Mouse (Mus musculus): ENCODE results near the gene Odf3b. TPM values are rescaled to one million over a fixed set of nuclear protein-coding genes. Genes with fewer than 3 reads are reported as not detected.
A peak's percentile ranks its signal among the peaks of the same experiment; 100 is the strongest.

Odf3b gene
- polyA plus RNA-seq, 1 experiment from 2014 or later, result 1.0 TPM

DNA sequence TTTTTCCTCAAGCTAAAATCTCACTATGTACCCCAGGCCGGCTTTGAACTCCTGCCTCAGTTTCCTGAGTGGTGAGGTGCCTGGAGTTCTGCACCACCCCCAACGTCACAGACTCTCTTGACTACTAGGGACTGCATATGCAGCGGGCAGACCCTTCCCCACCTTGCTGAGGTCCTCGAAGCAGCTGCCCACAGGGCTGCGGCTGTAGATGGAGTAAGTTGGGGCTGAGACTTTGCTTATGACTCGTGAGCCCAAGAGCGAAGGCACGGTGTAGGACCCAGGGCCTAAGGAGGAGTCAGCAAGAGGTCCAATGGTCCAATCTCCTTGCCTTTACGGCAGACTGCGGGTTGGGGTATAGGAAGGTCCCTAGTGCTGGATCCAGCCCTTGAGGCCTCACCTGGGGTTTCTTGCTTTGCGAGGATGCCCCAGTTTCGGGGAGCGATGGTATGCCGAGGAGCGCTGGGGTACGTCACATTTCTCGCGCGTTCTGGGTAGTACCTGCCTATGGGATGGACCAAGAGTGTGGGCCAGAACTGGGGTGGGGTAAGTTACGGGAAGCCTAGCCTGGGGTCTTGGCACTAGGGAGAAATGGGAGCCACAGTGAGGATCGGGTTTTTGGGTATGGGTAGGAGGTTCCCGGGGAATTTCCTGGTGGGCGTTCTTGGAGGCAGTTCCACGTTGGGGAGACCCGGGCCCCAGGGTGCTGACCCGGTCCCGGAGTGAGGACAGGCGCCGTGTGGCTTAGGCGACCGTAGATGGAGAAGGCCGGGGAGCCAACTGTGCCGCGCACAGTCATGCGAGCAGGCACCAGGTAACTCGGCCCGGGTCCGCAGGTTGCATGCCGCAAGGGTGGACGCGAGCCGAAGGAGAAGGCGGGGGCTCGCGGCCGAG lies 899 bp downstream of the Odf3b start:
- Histone ChIP-seq H3K4me3 (ENCODE audit: low read depth, low read length) (peak overlapping the region; percentile 34), H3K4me1 (ENCODE audit: control insufficient read depth, insufficient read depth, low read length) (peaks cover 9% of the 10 kb centered on the region; the same call in 1 of the 2 replicates), H3K36me3 (ENCODE audit: control insufficient read depth, insufficient read depth, low read length) (no peaks in the 10 kb centered on the region), H3K27ac (ENCODE audit: low read depth, low read length) (no peak overlapping the region), H3K9me3 (ENCODE audit: control insufficient read depth, low read length) (no peaks in the 10 kb centered on the region), H3K4me2 (ENCODE audit: low read depth) (peak overlapping the region; percentile 58), H3K9ac (ENCODE audit: low read length) (peak overlapping the region; percentile 32; the same call in 1 of the 2 replicates), H3K27me3 (ENCODE audit: control insufficient read depth, insufficient read depth, low read length) (peaks cover 40% of the 10 kb centered on the region)
- DNase-seq (ENCODE audit: low spot score) (no peak), ATAC-seq (ENCODE audit: insufficient read depth, low FRiP score, low TSS enrichment) (no peak)
- 10% methylated on average over 46 of the region's 46 CpGs for WGBS

DNA sequence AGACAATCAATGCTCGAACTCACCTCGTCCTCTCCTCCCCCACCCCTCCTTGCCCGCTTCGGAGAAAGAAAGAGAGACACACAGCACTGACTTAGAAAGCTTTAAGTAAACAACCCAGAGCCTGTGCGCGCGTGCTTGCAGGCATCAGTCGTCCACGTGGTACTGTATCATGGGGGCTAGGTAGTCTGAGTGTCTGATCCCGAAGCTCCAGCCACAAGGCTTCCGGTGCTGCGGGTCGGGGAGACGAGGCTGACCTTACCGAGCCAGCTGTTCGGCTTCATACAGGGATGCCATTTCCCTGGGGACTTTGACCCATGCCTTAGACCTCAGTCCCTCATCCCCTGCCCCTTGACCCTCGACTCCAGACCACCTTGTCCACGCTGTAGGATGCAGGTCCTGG lies 1.7 kb downstream of the Odf3b start:
- no peak overlapping the region for H3K27ac ChIP-seq (ENCODE audit: low read depth, low read length)
- H3K4me3 ChIP-seq (ENCODE audit: low read depth, low read length), result no peak overlapping the region

DNA sequence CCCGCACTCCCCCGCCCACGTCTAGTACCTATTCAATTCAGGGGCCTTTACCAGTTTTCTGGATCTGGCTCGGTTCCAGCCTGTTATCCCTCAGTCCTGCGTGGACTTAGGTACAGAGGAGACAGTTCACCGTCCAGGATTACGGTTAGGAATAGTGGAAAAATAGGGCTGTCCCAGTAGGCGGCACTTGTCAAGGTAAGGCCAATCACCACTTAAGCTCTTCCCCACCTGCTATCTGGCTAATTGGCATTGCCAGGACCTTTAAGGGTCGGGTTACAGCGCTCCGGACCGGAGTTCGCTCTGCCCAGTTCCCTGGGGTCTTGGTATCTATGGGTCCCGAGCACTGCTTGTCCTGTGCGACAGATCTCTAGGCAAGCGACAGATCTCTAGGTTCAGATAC lies 2.1 kb downstream of the Odf3b start, which contains the start of gene Tymp:
Gene Tymp, minus strand, starts transcription at position 83 of the 400 bp plus-strand sequence.
- no peaks in the 10 kb centered on the region for H3K9me3 ChIP-seq (ENCODE audit: control insufficient read depth, low read length)
- no peak within 1 kb of the TSS for H3K4me2 ChIP-seq (ENCODE audit: low read depth)
- no peak within 1 kb of the TSS for H3K4me3 ChIP-seq (ENCODE audit: low read depth, low read length)
- 17% methylated on average over 16 of the region's 16 CpGs for WGBS
- peaks cover 12% of the 10 kb centered on the region; the same call in 1 of the 2 replicates for H3K4me1 ChIP-seq (ENCODE audit: control insufficient read depth, insufficient read depth, low read length)
- ATAC-seq (ENCODE audit: insufficient read depth, low FRiP score, low TSS enrichment), result no peak
- H3K9ac ChIP-seq (ENCODE audit: low read length), result no peak within 1 kb of the TSS
- peaks cover 40% of the 10 kb centered on the region for H3K27me3 ChIP-seq (ENCODE audit: control insufficient read depth, insufficient read depth, low read length)
- H3K36me3 ChIP-seq (ENCODE audit: control insufficient read depth, insufficient read depth, low read length), result peaks cover 4% of the 10 kb centered on the region
- DNase-seq (ENCODE audit: low spot score), result no peak
- no peak within 1 kb of the TSS for H3K27ac ChIP-seq (ENCODE audit: low read depth, low read length)

More for the DNA sequence above, 1.7 kb downstream of the Odf3b start:
- Histone ChIP-seq H3K9me3 (ENCODE audit: control insufficient read depth, low read length) (no peaks in the 10 kb centered on the region), H3K4me2 (ENCODE audit: low read depth) (no peak overlapping the region), H3K36me3 (ENCODE audit: control insufficient read depth, insufficient read depth, low read length) (0 out of 2 replicates have a peak, but pooled peaks cover 2% of the 10 kb centered on the region), H3K4me1 (ENCODE audit: control insufficient read depth, insufficient read depth, low read length) (peaks cover 12% of the 10 kb centered on the region; the same call in 1 of the 2 replicates), H3K9ac (ENCODE audit: low read length) (no peak overlapping the region), H3K27me3 (ENCODE audit: control insufficient read depth, insufficient read depth, low read length) (peaks cover 40% of the 10 kb centered on the region)
- ATAC-seq (ENCODE audit: insufficient read depth, low FRiP score, low TSS enrichment) (no peak), DNase-seq (ENCODE audit: low spot score) (peak; percentile 24)
- WGBS, result 11% methylated on average over 18 of the region's 18 CpGs

DNA sequence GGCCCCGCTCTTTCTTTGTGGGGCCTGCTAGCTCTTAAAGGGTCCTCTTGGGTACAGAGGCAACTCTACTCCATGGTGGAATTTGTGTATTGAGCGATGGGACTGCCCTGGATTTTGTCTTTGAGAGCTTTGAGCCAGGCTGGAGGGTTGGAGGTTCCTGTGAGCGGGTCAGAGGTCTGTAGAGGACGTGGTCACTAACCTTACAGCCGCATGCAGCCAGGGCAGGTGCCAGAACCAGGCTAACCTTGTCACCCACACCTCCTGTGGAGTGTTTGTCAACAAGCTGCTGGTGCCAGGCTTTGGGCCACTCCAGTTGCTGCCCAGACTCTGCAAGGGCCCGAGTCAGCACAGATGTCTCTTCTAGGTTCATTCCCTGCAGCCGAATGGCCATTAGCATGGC lies 3.0 kb downstream of the Odf3b start:
- peaks cover 40% of the 10 kb centered on the region for H3K27me3 ChIP-seq (ENCODE audit: control insufficient read depth, insufficient read depth, low read length)
- peaks cover 12% of the 10 kb centered on the region; the same call in 1 of the 2 replicates for H3K4me1 ChIP-seq (ENCODE audit: control insufficient read depth, insufficient read depth, low read length)
- 82% methylated on average over 7 of the region's 7 CpGs for WGBS

DNA sequence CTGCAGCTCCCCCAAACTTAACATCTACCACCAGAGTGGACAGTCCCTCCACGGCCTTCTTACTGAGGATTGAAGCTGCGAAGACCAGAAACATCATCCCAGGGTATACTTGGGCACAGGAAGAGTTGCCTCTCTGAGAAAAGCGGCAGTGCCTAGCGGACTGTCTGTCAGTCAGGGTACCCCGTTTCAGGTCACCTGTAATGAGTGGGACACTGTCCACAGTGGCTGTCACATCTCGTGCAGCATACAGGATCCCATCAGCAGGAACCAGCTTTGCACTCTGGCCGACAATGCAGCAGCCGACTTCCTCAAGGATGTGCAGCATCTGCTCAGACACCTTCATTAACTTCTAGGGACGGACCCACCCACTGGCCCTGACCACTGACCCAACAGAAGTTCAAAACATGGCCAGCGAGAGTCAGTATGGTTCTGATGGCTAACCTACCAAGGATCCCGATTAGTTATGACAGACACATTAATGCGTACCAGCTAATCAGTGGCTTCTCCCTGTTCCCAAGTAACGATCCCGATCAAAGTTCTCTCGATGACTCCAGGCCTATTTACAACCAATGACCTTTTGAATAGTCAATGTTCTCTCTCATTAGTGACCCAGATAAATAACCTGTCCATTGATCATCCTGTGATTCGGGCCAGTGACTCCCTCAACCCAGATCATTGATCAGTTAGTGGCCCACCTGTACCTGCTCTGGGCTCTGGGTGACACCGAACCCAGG lies 4.1 kb downstream of the Odf3b start:
- no peak overlapping the region for H3K4me2 ChIP-seq (ENCODE audit: low read depth)
- H3K9ac ChIP-seq (ENCODE audit: low read length), result no peak overlapping the region
- H3K36me3 ChIP-seq (ENCODE audit: control insufficient read depth, insufficient read depth, low read length), result peaks cover 16% of the 10 kb centered on the region
- peaks cover 12% of the 10 kb centered on the region; the same call in 1 of the 2 replicates for H3K4me1 ChIP-seq (ENCODE audit: control insufficient read depth, insufficient read depth, low read length)
- DNase-seq (ENCODE audit: low spot score) (no peak), ATAC-seq (ENCODE audit: insufficient read depth, low FRiP score, low TSS enrichment) (no peak)
- no peak overlapping the region for H3K4me3 ChIP-seq (ENCODE audit: low read depth, low read length)
- peaks cover 36% of the 10 kb centered on the region for H3K27me3 ChIP-seq (ENCODE audit: control insufficient read depth, insufficient read depth, low read length)
- no peaks in the 10 kb centered on the region for H3K9me3 ChIP-seq (ENCODE audit: control insufficient read depth, low read length)
- WGBS, result 93% methylated on average over 17 of the region's 17 CpGs
- no peak overlapping the region for H3K27ac ChIP-seq (ENCODE audit: low read depth, low read length)

More for the DNA sequence above, 3.0 kb downstream of the Odf3b start:
- Histone ChIP-seq H3K4me2 (ENCODE audit: low read depth) (no peak overlapping the region), H3K9ac (ENCODE audit: low read length) (no peak overlapping the region), H3K4me3 (ENCODE audit: low read depth, low read length) (no peak overlapping the region), H3K27ac (ENCODE audit: low read depth, low read length) (no peak overlapping the region), H3K9me3 (ENCODE audit: control insufficient read depth, low read length) (no peaks in the 10 kb centered on the region), H3K36me3 (ENCODE audit: control insufficient read depth, insufficient read depth, low read length) (peaks cover 12% of the 10 kb centered on the region)
- DNase-seq (ENCODE audit: low spot score) (no peak), ATAC-seq (ENCODE audit: insufficient read depth, low FRiP score, low TSS enrichment) (no peak)

DNA sequence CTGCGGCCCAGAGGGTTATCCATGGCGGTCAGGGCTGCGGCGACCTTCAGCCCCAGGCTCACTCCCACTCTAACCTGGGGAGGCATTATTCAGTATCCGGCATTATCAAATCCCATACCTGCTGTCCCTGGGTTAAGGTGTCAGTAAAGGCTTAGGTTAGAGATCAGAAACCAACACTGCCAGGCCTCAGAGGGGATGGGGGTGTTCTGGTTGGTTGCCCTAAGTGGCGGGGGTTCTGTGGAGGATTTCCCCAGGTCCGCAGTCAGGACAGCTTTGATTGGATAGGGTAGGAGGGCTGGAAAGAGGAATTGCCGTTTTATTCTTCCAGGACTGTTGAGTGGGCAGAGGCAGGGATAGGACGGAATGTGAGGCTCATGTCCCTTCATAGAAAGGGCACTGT lies 4.7 kb downstream of the Odf3b start:
- peak overlapping the region; percentile 71 for H3K4me2 ChIP-seq (ENCODE audit: low read depth)
- H3K9me3 ChIP-seq (ENCODE audit: control insufficient read depth, low read length), result no peaks in the 10 kb centered on the region
- H3K27ac ChIP-seq (ENCODE audit: low read depth, low read length), result peak overlapping the region; percentile 89
- peaks cover 12% of the 10 kb centered on the region; the same call in 1 of the 2 replicates for H3K4me1 ChIP-seq (ENCODE audit: control insufficient read depth, insufficient read depth, low read length)
- peak overlapping the region; percentile 84 for H3K9ac ChIP-seq (ENCODE audit: low read length)
- DNase-seq (ENCODE audit: low spot score), result no peak
- H3K36me3 ChIP-seq (ENCODE audit: control insufficient read depth, insufficient read depth, low read length), result peaks cover 22% of the 10 kb centered on the region
- H3K4me3 ChIP-seq (ENCODE audit: low read depth, low read length), result peak overlapping the region; percentile 63
- H3K27me3 ChIP-seq (ENCODE audit: control insufficient read depth, insufficient read depth, low read length), result peaks cover 32% of the 10 kb centered on the region
- no peak for ATAC-seq (ENCODE audit: insufficient read depth, low FRiP score, low TSS enrichment)
- WGBS, result 52% methylated on average over 9 of the region's 9 CpGs

DNA sequence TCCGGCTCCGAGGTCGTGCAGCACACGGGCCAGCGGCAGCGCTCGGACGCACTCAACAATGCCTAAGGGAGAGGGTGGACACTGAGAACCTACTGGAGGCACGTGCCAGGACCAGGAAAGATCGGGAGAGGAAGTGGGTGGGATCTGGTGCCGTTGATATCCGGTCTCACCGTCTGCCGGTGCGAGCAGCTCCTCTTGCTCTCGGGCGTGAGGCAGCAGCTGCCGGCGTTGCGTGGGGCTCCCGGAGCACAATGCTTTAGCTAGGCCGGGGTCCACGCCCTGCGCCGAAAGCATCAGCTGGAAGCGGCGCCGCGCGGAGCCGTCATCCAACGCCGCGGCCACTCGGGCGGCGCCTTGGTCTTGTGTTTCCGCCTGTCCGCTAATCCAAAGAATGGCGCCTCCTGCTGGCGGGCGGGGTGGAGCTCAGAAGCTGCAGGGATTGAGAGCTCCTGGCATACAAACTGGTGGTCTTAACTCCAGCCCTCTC lies 5.3 kb downstream of the Odf3b start, which contains the start of gene Sco2:
Gene Sco2, minus strand, starts transcription at position 85 of the 487 bp plus-strand sequence.
- Histone ChIP-seq H3K4me3 (ENCODE audit: low read depth, low read length) (peak within 1 kb of the TSS; percentile 63), H3K4me1 (ENCODE audit: control insufficient read depth, insufficient read depth, low read length) (peaks cover 10% of the 10 kb centered on the region; the same call in 1 of the 2 replicates), H3K9ac (ENCODE audit: low read length) (peak within 1 kb of the TSS; percentile 84), H3K4me2 (ENCODE audit: low read depth) (peak within 1 kb of the TSS; percentile 71), H3K27me3 (ENCODE audit: control insufficient read depth, insufficient read depth, low read length) (peaks cover 27% of the 10 kb centered on the region), H3K27ac (ENCODE audit: low read depth, low read length) (peak within 1 kb of the TSS; percentile 89), H3K9me3 (ENCODE audit: control insufficient read depth, low read length) (no peaks in the 10 kb centered on the region), H3K36me3 (ENCODE audit: control insufficient read depth, insufficient read depth, low read length) (peaks cover 26% of the 10 kb centered on the region)
- DNase-seq (ENCODE audit: low spot score) (peak; percentile 95), ATAC-seq (ENCODE audit: insufficient read depth, low FRiP score, low TSS enrichment) (peak; percentile 82)
- under 1% methylated on average over 42 of the region's 42 CpGs for WGBS

DNA sequence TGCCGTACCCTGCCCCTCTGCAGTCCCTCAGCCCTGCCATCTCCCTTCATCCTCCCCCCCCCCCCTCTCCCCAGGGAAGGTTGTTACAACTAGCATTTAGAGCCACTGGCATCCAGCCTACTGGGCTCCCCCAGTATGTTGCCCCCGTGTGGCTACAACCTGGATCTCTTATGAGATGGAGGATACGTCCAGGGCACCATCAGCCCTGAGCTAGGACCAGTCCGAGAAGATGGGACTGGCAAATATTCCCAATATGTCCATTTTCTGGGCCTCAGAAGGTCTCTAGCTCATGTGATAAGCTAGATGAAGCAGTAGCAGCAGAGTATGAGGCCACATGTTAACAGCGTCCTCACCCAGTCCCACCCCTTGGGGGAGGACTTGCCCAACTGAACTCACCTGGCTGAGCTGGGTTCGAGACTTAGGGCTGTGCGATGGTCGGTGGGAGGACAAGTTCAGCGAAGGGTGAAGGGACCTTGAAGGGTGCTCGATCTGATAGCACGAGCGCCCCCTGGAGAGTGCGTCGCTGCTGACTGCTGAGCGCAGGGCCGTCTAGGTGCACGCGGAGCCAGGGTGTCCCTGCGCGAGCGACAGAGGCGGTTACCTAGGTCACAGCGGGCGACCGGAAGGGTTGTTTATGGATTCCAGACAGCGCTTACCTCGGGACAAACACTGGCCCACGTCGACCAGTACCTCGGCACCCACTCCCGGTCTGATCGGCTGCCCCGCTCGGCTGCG lies 5.9 kb downstream of the Odf3b start:
- Histone ChIP-seq H3K4me3 (ENCODE audit: low read depth, low read length) (peak overlapping the region; percentile 63), H3K9ac (ENCODE audit: low read length) (peak overlapping the region; percentile 84), H3K4me2 (ENCODE audit: low read depth) (peak overlapping the region; percentile 71), H3K27me3 (ENCODE audit: control insufficient read depth, insufficient read depth, low read length) (peaks cover 21% of the 10 kb centered on the region), H3K9me3 (ENCODE audit: control insufficient read depth, low read length) (no peaks in the 10 kb centered on the region), H3K4me1 (ENCODE audit: control insufficient read depth, insufficient read depth, low read length) (0 out of 2 replicates have a peak, but pooled peaks cover 6% of the 10 kb centered on the region), H3K27ac (ENCODE audit: low read depth, low read length) (peak overlapping the region; percentile 89), H3K36me3 (ENCODE audit: control insufficient read depth, insufficient read depth, low read length) (peaks cover 30% of the 10 kb centered on the region)
- WGBS, result 1% methylated on average over 35 of the region's 35 CpGs
- ATAC-seq (ENCODE audit: insufficient read depth, low FRiP score, low TSS enrichment) (peak; percentile 81), DNase-seq (ENCODE audit: low spot score) (peak; percentile 85)
